Mouse (Mus musculus) stomach, embryonic 16.5 days (tissue): Measurements from ENCODE around the gene Rpl10a. TPM values are rescaled to one million over a fixed set of nuclear protein-coding genes. Genes with fewer than 3 reads are reported as not detected.
"Not testable (repeated sequence)": the region's sequence is repeated elsewhere in the genome, so short reads cannot be mapped to it uniquely, and the experiment has no call there.

Experiments used
- ATAC-seq: fragments of 200-750 bp; cut with Nextera tagmentation; 2 replicates; pipeline ENCODE4 v1.8.0; 2017; ENCODE audit warnings: moderate number of reproducible peaks, moderate TSS enrichment; ENCODE audit not compliant: insufficient read depth, low FRiP score
- H3K27ac ChIP-seq: fragments of 300-500 bp; sonication (generic); 2 replicates; pipeline ENCODE4 v1.5.1; 2014; ENCODE audit warnings: low read length
- H3K27me3 ChIP-seq: fragments of 300-500 bp; sonication (generic); 2 replicates; pipeline ENCODE4 v1.6.1; 2014; ENCODE audit warnings: low read length, control low read depth, mixed read lengths; ENCODE audit not compliant: control insufficient read depth, insufficient read depth
- H3K36me3 ChIP-seq: fragments of 300-500 bp; sonication (generic); 2 replicates; pipeline ENCODE4 v1.6.1; 2014; ENCODE audit warnings: low read length; ENCODE audit not compliant: control insufficient read depth, insufficient read depth
- H3K4me1 ChIP-seq: fragments of 300-500 bp; sonication (generic); 2 replicates; pipeline ENCODE4 v1.6.1; 2014; ENCODE audit warnings: low read length, control low read depth, mixed read lengths; ENCODE audit not compliant: control insufficient read depth, insufficient read depth
- H3K4me2 ChIP-seq: fragments of 300-500 bp; sonication (generic); 2 replicates; pipeline ENCODE4 v1.6.1; 2014; ENCODE audit warnings: low read depth, low read length, mixed read lengths
- H3K4me3 ChIP-seq: fragments of 300-500 bp; sonication (generic); replicated peaks from 2 replicates; pipeline ENCODE4 v1.5.1; 2014; ENCODE audit warnings: mild to moderate bottlenecking, low read length
- H3K9ac ChIP-seq: fragments of 300-500 bp; sonication (generic); 2 replicates; pipeline ENCODE4 v1.6.1; 2014; ENCODE audit warnings: low read length
- H3K9me3 ChIP-seq: fragments of 300-500 bp; sonication (generic); replicated peaks from 2 replicates; pipeline ENCODE4 v1.6.1; 2016; ENCODE audit warnings: low read length, control low read depth; ENCODE audit not compliant: control insufficient read depth
- WGBS: fragments of 180-500 bp; shearing (Covaris S2); extraction: QIAGEN DNeasy Blood & Tissue Kit; methylation state at CpG from one replicate; pipeline ENCODE4 v1.1.7; 2014; 5-methylcytosine and 5-hydroxymethylcytosine counted together
- polyA plus RNA-seq: library from polyadenylated mRNA; unstranded; fragments of >200 nt; fragmentation: Nextera tagmentation; extraction: Ambion mirVana; gene quantifications from 2 replicates; pipeline ENCODE4 v1.2.1, GENCODE M21; 2015

Rpl10a gene
- polyA plus RNA-seq, 1 experiment from 2014 or later, result 564 TPM

DNA sequence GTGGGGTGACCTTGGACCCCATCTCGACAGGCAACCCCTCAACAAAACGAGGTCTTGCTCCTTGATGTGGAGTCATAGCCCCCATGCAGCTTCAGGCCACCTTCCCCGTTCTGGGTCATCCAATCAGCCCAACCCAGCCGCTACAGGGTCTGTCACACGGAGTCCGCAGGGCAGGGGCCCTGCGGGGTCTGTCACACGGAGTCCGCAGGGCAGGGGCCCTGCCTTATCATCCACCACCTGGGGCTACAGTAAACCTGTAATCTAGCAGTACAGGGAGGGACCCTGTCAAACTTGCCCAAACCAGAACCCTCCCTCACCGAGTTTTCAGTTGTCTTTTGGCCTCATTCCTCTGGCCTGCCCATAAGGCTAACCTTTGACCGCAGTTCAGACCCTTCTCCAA, 23.7 kb downstream of the Rpl10a start:
- H3K27me3 ChIP-seq, result no peaks in the 10 kb centered on the region
- 27% methylated on average over 11 of the region's 11 CpGs for WGBS
- no peaks in the 10 kb centered on the region for H3K9me3 ChIP-seq
- ATAC-seq, result no peak
- H3K4me3 ChIP-seq, result peak overlapping the region; percentile 89
- peak overlapping the region; percentile 100 for H3K27ac ChIP-seq
- peak overlapping the region; percentile 91 for H3K9ac ChIP-seq
- no peaks in the 10 kb centered on the region for H3K36me3 ChIP-seq
- H3K4me1 ChIP-seq, result peaks cover 30% of the 10 kb centered on the region
- peak overlapping the region; percentile 70 for H3K4me2 ChIP-seq

DNA sequence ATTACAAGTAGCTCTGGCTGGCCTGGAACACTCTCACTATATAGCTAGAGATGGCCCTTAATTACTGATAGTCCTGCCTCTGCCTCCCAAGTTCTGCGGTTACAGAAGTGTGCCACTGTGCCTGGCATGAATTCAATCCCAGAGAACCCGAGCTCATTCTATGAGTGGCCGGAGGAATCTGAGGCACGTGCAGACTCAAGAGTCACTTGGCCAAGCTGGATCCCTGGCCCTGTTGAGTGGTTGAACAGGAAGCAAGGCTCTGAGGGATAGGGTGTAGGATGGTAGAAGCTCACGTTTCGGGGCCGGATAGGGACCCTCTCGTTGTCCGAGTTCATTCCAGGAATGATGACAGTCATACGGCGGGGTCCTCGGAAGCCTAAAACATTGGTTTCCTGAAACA, 27.6 kb downstream of the Rpl10a start:
- Histone ChIP-seq H3K27ac (no peak overlapping the region), H3K36me3 (no peaks in the 10 kb centered on the region), H3K4me3 (no peak overlapping the region), H3K27me3 (no peaks in the 10 kb centered on the region), H3K4me1 (peaks cover 8% of the 10 kb centered on the region), H3K9me3 (no peaks in the 10 kb centered on the region), H3K4me2 (no peak overlapping the region), H3K9ac (no peak overlapping the region)
- WGBS, result 85% methylated on average over 12 of the region's 12 CpGs
- ATAC-seq, result no peak

DNA sequence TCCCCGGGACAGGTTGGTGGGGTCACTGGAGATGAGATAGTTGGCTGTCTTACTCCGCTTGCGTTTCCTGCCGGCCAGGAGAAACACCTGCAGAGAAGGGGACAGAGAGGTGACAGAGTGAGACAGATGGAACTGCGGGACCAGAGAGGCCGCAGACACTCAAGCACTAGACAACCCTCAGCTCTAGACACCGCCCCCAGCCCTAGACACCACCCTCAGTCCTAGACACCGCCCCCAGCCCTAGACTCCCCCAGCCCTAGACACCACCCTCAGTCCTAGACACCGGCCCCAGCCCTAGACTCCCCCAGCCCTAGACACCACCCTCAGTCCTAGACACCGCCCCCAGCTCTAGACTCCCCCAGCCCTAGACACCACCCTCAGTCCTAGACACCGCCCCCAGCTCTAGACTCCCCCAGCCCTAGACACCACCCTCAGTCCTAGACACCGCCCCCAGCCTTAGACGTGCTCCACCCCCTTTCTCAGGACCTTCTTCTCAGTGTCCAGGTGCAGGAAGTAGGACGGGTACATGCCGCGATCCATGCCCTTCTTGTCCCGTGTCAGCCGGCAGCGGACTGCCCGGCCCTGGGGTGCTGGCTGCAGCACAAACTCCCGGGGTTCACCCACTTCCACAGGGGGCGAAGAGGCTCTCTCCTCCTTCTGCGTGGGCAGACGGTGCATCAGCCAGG, 30.4 kb downstream of the Rpl10a start:
- H3K4me2 ChIP-seq, H3K4me3 ChIP-seq, H3K9ac ChIP-seq, ATAC-seq, H3K27ac ChIP-seq, H3K27me3 ChIP-seq, H3K36me3 ChIP-seq, H3K9me3 ChIP-seq: not testable (repeated sequence)
- peaks cover 11% of the 10 kb centered on the region for H3K4me1 ChIP-seq
- 19% methylated on average over 24 of the region's 24 CpGs for WGBS

DNA sequence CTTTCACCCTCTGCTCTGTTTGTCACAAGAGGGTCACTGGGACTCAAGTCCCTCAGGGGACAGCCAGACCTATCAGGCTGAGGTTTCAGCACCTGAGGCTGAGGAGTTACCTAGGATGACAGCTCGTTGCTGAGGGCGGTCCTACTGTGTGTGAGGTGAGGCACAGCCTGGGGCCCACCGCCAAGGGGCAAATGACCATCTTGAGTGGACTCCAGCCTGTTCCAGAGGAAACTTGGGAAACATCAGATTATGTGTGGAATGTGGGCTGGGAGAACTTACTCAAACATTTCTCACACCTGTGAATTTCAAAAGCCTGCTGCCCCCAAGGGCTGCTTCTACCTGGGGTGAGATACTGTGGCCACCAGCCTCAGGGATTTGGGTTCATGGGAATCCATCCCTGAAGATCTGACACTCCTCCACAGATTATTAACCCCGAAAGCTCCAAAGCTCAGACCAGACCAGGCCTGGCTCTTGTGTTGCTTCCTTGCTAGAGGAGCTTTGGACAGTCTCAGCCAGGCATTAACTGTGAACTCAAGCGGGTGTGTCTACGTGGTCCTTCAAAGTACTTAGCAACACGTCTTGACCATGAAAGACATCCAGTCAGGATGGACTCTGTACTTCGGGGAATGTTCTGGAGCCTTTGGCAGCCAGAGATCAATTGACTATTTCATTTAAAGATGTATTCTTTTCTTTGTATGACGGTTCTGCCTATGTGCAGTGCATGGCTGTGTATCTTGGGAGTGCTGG, 32.4 kb downstream of the Rpl10a start:
- H3K27me3 ChIP-seq, result peaks cover 21% of the 10 kb centered on the region
- H3K4me3 ChIP-seq, result no peak overlapping the region
- WGBS, result 69% methylated on average over 9 of the region's 9 CpGs
- H3K27ac ChIP-seq, result no peak overlapping the region
- no peaks in the 10 kb centered on the region for H3K36me3 ChIP-seq
- peaks cover 21% of the 10 kb centered on the region for H3K4me1 ChIP-seq
- no peaks in the 10 kb centered on the region for H3K9me3 ChIP-seq
- no peak overlapping the region for H3K9ac ChIP-seq
- no peak overlapping the region for H3K4me2 ChIP-seq
- ATAC-seq, result no peak

DNA sequence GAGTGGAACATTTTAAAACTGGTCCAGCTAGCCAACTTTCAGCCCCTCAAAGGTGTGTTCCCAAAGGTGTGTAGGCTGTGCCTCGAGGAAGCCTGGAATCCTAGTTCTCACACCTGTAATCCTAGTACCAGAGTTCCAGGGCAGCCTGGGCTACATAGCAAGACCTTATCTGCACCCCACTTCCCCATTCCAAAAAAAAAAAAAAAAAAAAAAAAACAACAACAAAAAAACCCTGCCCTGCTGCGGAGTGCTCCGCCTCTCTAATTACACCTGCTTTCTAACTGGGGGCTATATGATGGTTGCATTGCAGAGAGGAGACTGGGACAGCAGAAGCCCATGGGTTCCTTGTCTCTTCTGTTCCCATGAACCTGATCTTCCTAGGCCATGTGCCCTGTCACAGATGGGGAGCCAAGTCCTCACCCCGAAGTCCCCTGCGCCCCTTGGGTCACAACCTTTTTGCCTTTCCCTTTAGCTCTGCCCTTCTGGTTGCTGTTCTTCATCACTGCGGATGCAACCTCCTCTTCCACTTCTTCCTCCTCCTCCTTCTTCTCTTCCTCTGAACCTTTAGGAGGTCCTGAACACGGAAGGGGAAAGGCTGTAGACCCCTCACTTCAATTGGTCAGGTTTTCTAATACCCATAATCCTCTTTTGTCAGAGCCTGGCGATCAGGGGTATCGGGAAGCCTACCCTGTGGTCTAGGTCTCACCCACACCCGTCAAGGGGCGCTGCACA, 33.8 kb downstream of the Rpl10a start:
- H3K4me2 ChIP-seq, result peak overlapping the region; percentile 58
- peaks cover 21% of the 10 kb centered on the region for H3K4me1 ChIP-seq
- WGBS, result 44% methylated on average over 11 of the region's 11 CpGs
- no peak overlapping the region for H3K27ac ChIP-seq
- peaks cover 21% of the 10 kb centered on the region for H3K27me3 ChIP-seq
- H3K36me3 ChIP-seq, result no peaks in the 10 kb centered on the region
- no peaks in the 10 kb centered on the region for H3K9me3 ChIP-seq
- peak overlapping the region; percentile 40 for H3K4me3 ChIP-seq
- peak overlapping the region; percentile 68 for H3K9ac ChIP-seq
- ATAC-seq, result no peak

DNA sequence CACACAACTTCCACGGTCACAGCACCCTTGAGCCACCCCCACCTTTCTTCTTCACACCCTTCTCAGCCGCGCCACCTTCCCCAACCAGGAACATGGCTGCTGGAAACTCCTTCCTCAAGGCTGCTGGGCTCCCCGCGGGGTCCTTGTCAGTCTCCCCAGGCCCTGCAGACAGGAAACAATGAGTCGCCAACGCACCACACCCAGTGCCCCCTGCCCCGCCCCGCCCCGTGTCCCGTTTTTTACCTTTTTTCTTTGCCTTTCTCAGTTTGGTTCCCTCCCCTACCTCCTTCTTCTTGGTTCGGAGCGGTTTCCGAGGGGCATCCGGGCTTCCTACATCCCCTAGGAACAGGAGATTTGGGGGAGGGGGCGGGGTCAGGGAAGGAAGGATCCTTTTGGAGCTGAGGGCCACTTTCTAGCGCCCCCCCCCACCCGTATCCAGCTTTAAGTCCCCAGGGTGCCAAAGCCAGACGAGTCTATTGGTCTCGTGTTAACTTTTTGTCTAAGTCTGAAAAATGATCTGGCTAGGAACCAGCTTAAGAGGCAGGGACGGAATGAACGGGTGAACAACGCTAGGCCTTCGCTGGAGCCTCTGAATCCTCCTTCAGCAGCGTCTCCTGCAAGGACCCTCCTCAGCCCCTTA, 34.5 kb downstream of the Rpl10a start:
- 4% methylated on average over 25 of the region's 25 CpGs for whole genome bisulfite sequencing
- no peaks in the 10 kb centered on the region for H3K36me3 ChIP-seq
- H3K27me3 ChIP-seq, result peaks cover 21% of the 10 kb centered on the region
- H3K9ac ChIP-seq, result peak overlapping the region; percentile 68
- H3K9me3 ChIP-seq, result no peaks in the 10 kb centered on the region
- H3K4me3 ChIP-seq, result peak overlapping the region; percentile 40
- peaks cover 21% of the 10 kb centered on the region for H3K4me1 ChIP-seq
- H3K27ac ChIP-seq, result 0 out of 2 replicates have a peak overlapping the region, but pooled peaks have one; percentile 33
- no peak for ATAC-seq
- peak overlapping the region; percentile 58 for H3K4me2 ChIP-seq

DNA sequence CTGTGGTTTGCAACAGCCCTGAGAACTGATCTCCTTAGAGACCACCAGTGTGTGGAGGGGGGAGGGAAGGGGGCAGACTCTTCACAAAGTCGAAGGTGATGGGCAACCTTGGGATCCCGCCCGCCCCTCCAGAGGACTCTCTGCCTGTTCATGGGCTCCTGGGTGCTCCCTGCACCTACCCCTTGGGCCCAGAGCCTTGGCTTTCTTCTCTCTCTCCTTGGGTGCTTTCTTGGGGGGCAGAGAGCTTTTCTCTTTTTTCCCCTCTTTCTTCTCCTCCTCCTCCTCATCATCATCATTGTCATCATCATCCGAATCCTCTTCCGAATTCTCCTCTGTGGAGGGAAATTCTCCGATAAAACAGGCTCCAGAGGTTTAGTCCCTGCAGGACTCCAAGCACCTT, 35.2 kb downstream of the Rpl10a start:
- H3K4me2 ChIP-seq, result peak overlapping the region; percentile 58
- no peaks in the 10 kb centered on the region for H3K9me3 ChIP-seq
- 0 out of 2 replicates have a peak overlapping the region, but pooled peaks have one; percentile 40 for H3K4me3 ChIP-seq
- H3K36me3 ChIP-seq, result no peaks in the 10 kb centered on the region
- H3K27me3 ChIP-seq, result peaks cover 21% of the 10 kb centered on the region
- WGBS, result 48% methylated on average over 6 of the region's 6 CpGs
- peak overlapping the region; percentile 68 for H3K9ac ChIP-seq
- H3K4me1 ChIP-seq, result peaks cover 21% of the 10 kb centered on the region
- no peak for ATAC-seq
- H3K27ac ChIP-seq, result no peak overlapping the region

DNA sequence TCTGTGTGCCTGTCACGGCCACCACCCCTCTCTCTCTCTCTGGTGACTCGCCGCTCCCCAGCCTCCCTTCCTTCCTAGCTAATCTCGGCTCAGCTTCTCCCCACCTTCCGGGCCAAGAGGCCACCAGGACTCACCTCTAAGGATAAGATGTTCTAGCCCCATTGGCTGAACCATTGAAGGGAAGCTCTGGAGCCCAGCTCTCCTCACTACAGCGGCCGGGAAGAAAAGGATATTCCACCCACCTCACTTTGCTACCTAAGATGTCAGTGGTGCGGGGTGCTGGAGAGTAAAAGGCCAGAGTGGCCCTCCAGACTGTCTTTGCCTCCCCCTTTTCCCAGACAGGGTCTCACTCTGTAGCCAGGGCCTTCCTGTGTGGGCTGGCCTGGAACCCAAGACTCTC, 36.9 kb downstream of the Rpl10a start, which contains the start of gene Tulp1:
TSS of gene Tulp1 (minus strand) at position 101 of the 400 bp plus-strand sequence.
- Histone ChIP-seq H3K27ac (no peak within 1 kb of the TSS), H3K9ac (peak within 1 kb of the TSS; percentile 60), H3K4me2 (peak within 1 kb of the TSS; percentile 56), H3K36me3 (no peaks in the 10 kb centered on the region), H3K27me3 (peaks cover 21% of the 10 kb centered on the region), H3K4me3 (peak within 1 kb of the TSS; percentile 28), H3K9me3 (no peaks in the 10 kb centered on the region), H3K4me1 (peaks cover 21% of the 10 kb centered on the region)
- WGBS, result 47% methylated on average over 8 of the region's 8 CpGs
- ATAC-seq, result no peak
